Mouse (Mus musculus): Measurements from ENCODE around the gene Parp11. TPM values are rescaled to one million over a fixed set of nuclear protein-coding genes. Genes with fewer than 3 reads are reported as not detected.

Gene Parp11
- polyA plus RNA-seq, 1 experiment from 2014 or later: 19.8 TPM

- WGBS: 72% methylated on average over 2 of the region's 2 CpGs
- H3K36me3 ChIP-seq: no peaks in the 10 kb centered on the region
Measured at GRCm38 (mm10) chr6:127448869-127449268, 2.2 kb downstream of the Parp11 start.

GRCm38 (mm10) chr6:127449531-127450422, 3.1 kb downstream of the Parp11 start:
- H3K4me2 ChIP-seq: no peak overlapping the region
- H3K9ac ChIP-seq: 0 out of 2 replicates have a peak overlapping the region, but pooled peaks have one; percentile 26
- H3K9me3 ChIP-seq (replicated peaks): no peaks in the 10 kb centered on the region
- H3K4me1 ChIP-seq (replicated peaks): no peaks in the 10 kb centered on the region; the same call in 1 of the 2 replicates
- WGBS: 32% methylated on average over 8 of the region's 10 CpGs
- H3K27me3 ChIP-seq (replicated peaks): peaks cover 14% of the 10 kb centered on the region
- ATAC-seq (ENCODE audit: insufficient number of reproducible peaks, low FRiP score): no peak
- no peaks in the 10 kb centered on the region for H3K36me3 ChIP-seq
- H3K4me3 ChIP-seq: no peak overlapping the region
- no peak overlapping the region for H3K27ac ChIP-seq (ENCODE audit: poor library complexity, severe bottlenecking)

More at GRCm38 (mm10) chr6:127448869-127449268, 2.2 kb downstream of the Parp11 start:
- Histone ChIP-seq H3K4me1 (replicated peaks) (peaks cover 5% of the 10 kb centered on the region; the same call in 1 of the 2 replicates), H3K9ac (no peak overlapping the region), H3K27me3 (replicated peaks) (peaks cover 14% of the 10 kb centered on the region), H3K4me3 (no peak overlapping the region), H3K27ac (ENCODE audit: poor library complexity, severe bottlenecking) (no peak overlapping the region), H3K4me2 (no peak overlapping the region), H3K9me3 (replicated peaks) (no peaks in the 10 kb centered on the region)
- no peak for ATAC-seq (ENCODE audit: insufficient number of reproducible peaks, low FRiP score)

GRCm38 (mm10) chr6:127453407-127454343, 7.0 kb downstream of the Parp11 start:
- H3K4me3 ChIP-seq: peak overlapping the region; percentile 84
- peaks cover 5% of the 10 kb centered on the region for H3K27me3 ChIP-seq (replicated peaks)
- H3K4me2 ChIP-seq: peak overlapping the region; percentile 72
- no peaks in the 10 kb centered on the region for H3K36me3 ChIP-seq
- peak overlapping the region; percentile 76 for H3K27ac ChIP-seq (ENCODE audit: poor library complexity, severe bottlenecking)
- H3K9ac ChIP-seq: peak overlapping the region; percentile 84
- H3K9me3 ChIP-seq (replicated peaks): no peaks in the 10 kb centered on the region
- WGBS: under 1% methylated on average over 66 of the region's 70 CpGs
- H3K4me1 ChIP-seq (replicated peaks): no peaks in the 10 kb centered on the region; the same call in 1 of the 2 replicates
- peak; percentile 96 for ATAC-seq (ENCODE audit: insufficient number of reproducible peaks, low FRiP score)

GRCm38 (mm10) chr6:127454344-127454707, 7.7 kb downstream of the Parp11 start:
- Histone ChIP-seq H3K9me3 (replicated peaks) (no peaks in the 10 kb centered on the region), H3K4me3 (peak overlapping the region; percentile 84), H3K4me1 (replicated peaks) (no peaks in the 10 kb centered on the region; the same call in 1 of the 2 replicates), H3K36me3 (no peaks in the 10 kb centered on the region), H3K27ac (ENCODE audit: poor library complexity, severe bottlenecking) (no peak overlapping the region), H3K4me2 (peak overlapping the region; percentile 72), H3K27me3 (replicated peaks) (peaks cover 5% of the 10 kb centered on the region), H3K9ac (peak overlapping the region; percentile 84; the same call in 1 of the 2 replicates)
- WGBS: 39% methylated on average over 10 of the region's 10 CpGs
- ATAC-seq (ENCODE audit: insufficient number of reproducible peaks, low FRiP score): no peak

GRCm38 (mm10) chr6:127454809-127455208, 8.2 kb downstream of the Parp11 start:
- Histone ChIP-seq H3K9me3 (replicated peaks) (no peaks in the 10 kb centered on the region), H3K27ac (ENCODE audit: poor library complexity, severe bottlenecking) (no peak overlapping the region), H3K4me2 (0 out of 2 replicates have a peak overlapping the region, but pooled peaks have one; percentile 3), H3K9ac (no peak overlapping the region), H3K4me3 (no peak overlapping the region), H3K4me1 (replicated peaks) (no peaks in the 10 kb centered on the region; the same call in 1 of the 2 replicates), H3K27me3 (replicated peaks) (peaks cover 5% of the 10 kb centered on the region), H3K36me3 (no peaks in the 10 kb centered on the region)
- ATAC-seq (ENCODE audit: insufficient number of reproducible peaks, low FRiP score): no peak
- WGBS: 89% methylated on average over 6 of the region's 6 CpGs

- H3K9me3 ChIP-seq (replicated peaks): no peaks in the 10 kb centered on the region
- H3K27ac ChIP-seq (ENCODE audit: poor library complexity, severe bottlenecking): no peak overlapping the region
- peaks cover 5% of the 10 kb centered on the region for H3K27me3 ChIP-seq (replicated peaks)
- 95% methylated on average over 4 of the region's 4 CpGs for WGBS
- no peaks in the 10 kb centered on the region; the same call in 1 of the 2 replicates for H3K4me1 ChIP-seq (replicated peaks)
- no peak overlapping the region for H3K9ac ChIP-seq
- no peak for ATAC-seq (ENCODE audit: insufficient number of reproducible peaks, low FRiP score)
- no peak overlapping the region for H3K4me2 ChIP-seq
- H3K36me3 ChIP-seq: no peaks in the 10 kb centered on the region
- H3K4me3 ChIP-seq: no peak overlapping the region
Measured at GRCm38 (mm10) chr6:127455440-127455839, 8.8 kb downstream of the Parp11 start.

GRCm38 (mm10) chr6:127456769-127457168, 10.1 kb downstream of the Parp11 start:
- no peaks in the 10 kb centered on the region for H3K9me3 ChIP-seq (replicated peaks)
- H3K27me3 ChIP-seq (replicated peaks): no peaks in the 10 kb centered on the region
- H3K27ac ChIP-seq (ENCODE audit: poor library complexity, severe bottlenecking): no peak overlapping the region
- ATAC-seq (ENCODE audit: insufficient number of reproducible peaks, low FRiP score): no peak
- no peak overlapping the region for H3K9ac ChIP-seq
- H3K4me2 ChIP-seq: no peak overlapping the region
- WGBS: 91% methylated on average over 2 of the region's 2 CpGs
- H3K36me3 ChIP-seq: no peaks in the 10 kb centered on the region
- no peak overlapping the region for H3K4me3 ChIP-seq
- no peaks in the 10 kb centered on the region; the same call in 1 of the 2 replicates for H3K4me1 ChIP-seq (replicated peaks)

- Histone ChIP-seq H3K27ac (ENCODE audit: poor library complexity, severe bottlenecking) (no peak overlapping the region), H3K36me3 (no peaks in the 10 kb centered on the region), H3K4me1 (replicated peaks) (no peaks in the 10 kb centered on the region; the same call in 1 of the 2 replicates), H3K27me3 (replicated peaks) (no peaks in the 10 kb centered on the region), H3K9ac (no peak overlapping the region), H3K4me2 (no peak overlapping the region), H3K4me3 (no peak overlapping the region), H3K9me3 (replicated peaks) (no peaks in the 10 kb centered on the region)
- 89% methylated on average over 2 of the region's 2 CpGs for WGBS
- no peak for ATAC-seq (ENCODE audit: insufficient number of reproducible peaks, low FRiP score)
Measured at GRCm38 (mm10) chr6:127459776-127460175, 13.1 kb downstream of the Parp11 start.

GRCm38 (mm10) chr6:127461491-127461890, 14.9 kb downstream of the Parp11 start:
- H3K4me2 ChIP-seq: no peak overlapping the region
- H3K27me3 ChIP-seq (replicated peaks): no peaks in the 10 kb centered on the region
- ATAC-seq (ENCODE audit: insufficient number of reproducible peaks, low FRiP score): no peak
- no peak overlapping the region for H3K4me3 ChIP-seq
- 85% methylated on average over 4 of the region's 4 CpGs for WGBS
- H3K36me3 ChIP-seq: no peaks in the 10 kb centered on the region
- no peak overlapping the region for H3K27ac ChIP-seq (ENCODE audit: poor library complexity, severe bottlenecking)
- H3K4me1 ChIP-seq (replicated peaks): no peaks in the 10 kb centered on the region
- no peaks in the 10 kb centered on the region for H3K9me3 ChIP-seq (replicated peaks)
- H3K9ac ChIP-seq: no peak overlapping the region

GRCm38 (mm10) chr6:127462251-127462650, 15.6 kb downstream of the Parp11 start:
- no peak overlapping the region for H3K9ac ChIP-seq
- no peaks in the 10 kb centered on the region for H3K9me3 ChIP-seq (replicated peaks)
- no peaks in the 10 kb centered on the region for H3K4me1 ChIP-seq (replicated peaks)
- no peak for ATAC-seq (ENCODE audit: insufficient number of reproducible peaks, low FRiP score)
- WGBS: 85% methylated on average over 6 of the region's 6 CpGs
- no peaks in the 10 kb centered on the region for H3K36me3 ChIP-seq
- no peaks in the 10 kb centered on the region for H3K27me3 ChIP-seq (replicated peaks)
- H3K4me2 ChIP-seq: no peak overlapping the region
- H3K27ac ChIP-seq (ENCODE audit: poor library complexity, severe bottlenecking): no peak overlapping the region
- no peak overlapping the region for H3K4me3 ChIP-seq

Measured in heart, embryonic 12.5 days (tissue).